Mouse (Mus musculus) embryonic facial prominence, embryonic 15.5 days (tissue): ENCODE data around the gene Crb1. TPM values are rescaled to one million over a fixed set of nuclear protein-coding genes. Genes with fewer than 3 reads are reported as not detected.
A peak's percentile ranks its signal among the peaks of the same experiment; 100 is the strongest.

ENCODE experiments used
- ATAC-seq: fragments of 200-750 bp; cut with Nextera tagmentation; 2 replicates; pipeline ENCODE4 v1.8.0; 2017; ENCODE audit warnings: low read depth, moderate TSS enrichment; ENCODE audit not compliant: insufficient number of reproducible peaks, low FRiP score, low TSS enrichment
- H3K27ac ChIP-seq: fragments of 300-500 bp; sonication (generic); replicated peaks from 2 replicates; pipeline ENCODE4 v1.5.1; 2015; ENCODE audit warnings: mild to moderate bottlenecking, inconsistent platforms
- H3K27me3 ChIP-seq: fragments of 300-500 bp; sonication (generic); 2 replicates; pipeline ENCODE4 v1.6.1; 2015; ENCODE audit warnings: inconsistent platforms
- H3K36me3 ChIP-seq: fragments of 300-500 bp; sonication (generic); 2 replicates; pipeline ENCODE4 v1.6.1; 2015; ENCODE audit warnings: mild to moderate bottlenecking, inconsistent platforms
- H3K4me1 ChIP-seq: fragments of 300-500 bp; sonication (generic); 2 replicates; pipeline ENCODE4 v1.6.1; 2015; ENCODE audit warnings: inconsistent platforms
- H3K4me2 ChIP-seq: fragments of 300-500 bp; sonication (generic); replicated peaks from 2 replicates; pipeline ENCODE4 v1.6.1; 2015; ENCODE audit warnings: mild to moderate bottlenecking, inconsistent platforms
- H3K4me3 ChIP-seq: fragments of 300-500 bp; sonication (generic); replicated peaks from 2 replicates; pipeline ENCODE4 v1.5.1; 2015; ENCODE audit warnings: mild to moderate bottlenecking, inconsistent platforms
- H3K9ac ChIP-seq: fragments of 300-500 bp; sonication (generic); 2 replicates; pipeline ENCODE4 v1.6.1; 2015; ENCODE audit warnings: inconsistent platforms
- H3K9me3 ChIP-seq: fragments of 300-500 bp; sonication (generic); replicated peaks from 2 replicates; pipeline ENCODE4 v1.6.1; 2016; ENCODE audit warnings: inconsistent platforms
- WGBS: fragments of 180-500 bp; shearing (Covaris S2); methylation state at CpG from one replicate; pipeline ENCODE4 v1.1.7; 2015; 5-methylcytosine and 5-hydroxymethylcytosine counted together
- polyA plus RNA-seq: library from polyadenylated mRNA; unstranded; fragments of >200 nt; fragmentation: Nextera tagmentation; extraction: Ambion mirVana; gene quantifications from 2 replicates; pipeline ENCODE4 v1.2.1, GENCODE M21; 2015

The Crb1 gene
- polyA plus RNA-seq, 1 experiment from 2014 or later = not detected

GRCm38 (mm10) chr1:139391747-139392146 lies 14.8 kb upstream of the Crb1 start:
- H3K4me2 ChIP-seq = no peak overlapping the region
- H3K4me3 ChIP-seq = no peak overlapping the region
- ATAC-seq = no peak
- H3K4me1 ChIP-seq = no peaks in the 10 kb centered on the region
- H3K27me3 ChIP-seq = no peaks in the 10 kb centered on the region
- 32% methylated on average over 2 of the region's 2 CpGs for WGBS
- no peaks in the 10 kb centered on the region for H3K36me3 ChIP-seq
- H3K27ac ChIP-seq = no peak overlapping the region
- H3K9me3 ChIP-seq = no peaks in the 10 kb centered on the region
- H3K9ac ChIP-seq = no peak overlapping the region

GRCm38 (mm10) chr1:139379621-139379984 lies 2.7 kb upstream of the Crb1 start:
- Histone ChIP-seq H3K4me1 (no peaks in the 10 kb centered on the region), H3K36me3 (no peaks in the 10 kb centered on the region), H3K27ac (no peak overlapping the region), H3K4me3 (no peak overlapping the region), H3K9ac (no peak overlapping the region), H3K9me3 (no peaks in the 10 kb centered on the region), H3K27me3 (no peaks in the 10 kb centered on the region), H3K4me2 (no peak overlapping the region)
- 30% methylated on average over 4 of the region's 4 CpGs for WGBS
- 0 out of 2 replicates have a peak, but pooled peaks have one; percentile 54 for ATAC-seq

GRCm38 (mm10) chr1:139378861-139379620 lies 2.1 kb upstream of the Crb1 start:
- whole genome bisulfite sequencing = 22% methylated on average over 11 of the region's 11 CpGs
- H3K4me2 ChIP-seq = no peak overlapping the region

GRCm38 (mm10) chr1:139375900-139376299 lies 1.0 kb downstream of the Crb1 start:
- Histone ChIP-seq H3K4me2 (no peak overlapping the region), H3K4me1 (no peaks in the 10 kb centered on the region), H3K9me3 (no peaks in the 10 kb centered on the region), H3K4me3 (no peak overlapping the region), H3K27me3 (no peaks in the 10 kb centered on the region), H3K27ac (no peak overlapping the region), H3K36me3 (no peaks in the 10 kb centered on the region), H3K9ac (no peak overlapping the region)
- no peak for ATAC-seq
- 34% methylated on average over 6 of the region's 6 CpGs for WGBS

More at GRCm38 (mm10) chr1:139378861-139379620, 2.1 kb upstream of the Crb1 start:
- no peak overlapping the region for H3K9ac ChIP-seq
- H3K4me3 ChIP-seq = no peak overlapping the region
- no peaks in the 10 kb centered on the region for H3K27me3 ChIP-seq
- no peaks in the 10 kb centered on the region for H3K36me3 ChIP-seq
- H3K9me3 ChIP-seq = no peaks in the 10 kb centered on the region
- H3K4me1 ChIP-seq = no peaks in the 10 kb centered on the region
- 0 out of 2 replicates have a peak, but pooled peaks have one; percentile 15 for ATAC-seq
- H3K27ac ChIP-seq = no peak overlapping the region

- no peak overlapping the region for H3K4me3 ChIP-seq
- no peak overlapping the region for H3K27ac ChIP-seq
- no peaks in the 10 kb centered on the region for H3K36me3 ChIP-seq
- no peak overlapping the region for H3K4me2 ChIP-seq
- no peaks in the 10 kb centered on the region for H3K27me3 ChIP-seq
- no peaks in the 10 kb centered on the region for H3K9me3 ChIP-seq
- WGBS = 66% methylated on average over 6 of the region's 6 CpGs
- H3K4me1 ChIP-seq = no peaks in the 10 kb centered on the region
- no peak overlapping the region for H3K9ac ChIP-seq
- no peak for ATAC-seq
These were observed 5.6 kb downstream of the Crb1 start for GRCm38 (mm10) chr1:139371341-139371740.

DNA sequence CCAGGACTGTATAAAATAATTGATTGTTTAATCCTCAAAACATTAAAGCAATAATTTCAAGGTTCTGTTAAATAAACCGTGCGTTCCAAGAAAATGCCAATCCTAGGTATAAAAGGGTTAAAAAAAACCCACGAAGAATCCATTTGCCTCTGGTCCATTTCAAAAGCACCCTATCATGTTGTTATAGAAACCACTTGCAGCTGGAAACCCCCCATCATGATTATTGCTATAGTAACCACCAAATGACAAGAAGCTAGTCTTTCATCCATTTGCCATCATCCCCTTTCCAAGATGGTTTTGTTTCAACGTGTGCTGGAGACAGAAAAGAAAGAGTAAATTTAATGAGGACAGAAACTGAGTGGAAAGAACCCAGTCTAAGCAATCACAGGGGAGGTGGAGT lies 28.3 kb downstream of the Crb1 start:
- Histone ChIP-seq H3K4me3 (no peak overlapping the region), H3K9ac (no peak overlapping the region), H3K4me2 (no peak overlapping the region), H3K9me3 (no peaks in the 10 kb centered on the region), H3K36me3 (no peaks in the 10 kb centered on the region), H3K27ac (no peak overlapping the region), H3K27me3 (no peaks in the 10 kb centered on the region), H3K4me1 (peaks cover 9% of the 10 kb centered on the region; the same call in 1 of the 2 replicates)
- WGBS = 42% methylated on average over 4 of the region's 4 CpGs
- no peak for ATAC-seq

DNA sequence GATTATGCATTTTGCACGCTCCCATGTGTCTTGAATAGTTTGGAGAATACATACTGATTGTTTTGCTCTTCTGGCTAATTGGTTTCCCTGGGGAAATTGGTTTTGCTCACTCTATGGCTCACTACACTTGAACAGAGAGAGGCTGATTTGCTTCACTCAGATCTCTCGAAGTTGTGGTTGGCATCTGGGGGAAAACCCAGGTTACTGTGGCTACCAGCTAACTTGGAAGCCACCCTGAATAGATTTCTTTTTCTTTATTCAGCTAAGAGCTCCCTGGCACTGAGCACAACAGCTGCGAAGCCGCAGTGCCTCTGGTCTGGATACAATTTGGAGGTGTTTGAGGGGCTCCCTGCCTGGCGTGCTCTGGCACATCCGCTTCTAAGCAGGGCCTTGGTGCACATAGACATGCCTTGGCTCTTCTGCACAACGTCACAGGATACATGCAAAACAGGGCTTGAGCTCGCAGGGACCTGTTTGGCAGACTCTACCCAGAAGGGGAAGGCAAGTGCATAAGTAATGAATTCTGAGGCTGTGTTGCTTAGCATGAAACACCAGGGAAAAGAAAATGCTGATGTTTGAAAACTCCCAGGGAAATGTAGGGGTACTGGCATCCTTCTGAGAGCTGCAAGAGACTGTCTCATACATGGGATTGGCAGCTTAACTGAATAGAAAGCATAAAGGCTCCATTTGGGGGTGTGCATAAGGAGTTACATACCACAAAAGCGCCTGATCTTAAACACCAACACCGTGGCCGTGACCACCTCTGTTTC lies 30.1 kb downstream of the Crb1 start:
- H3K27me3 ChIP-seq = no peaks in the 10 kb centered on the region
- ATAC-seq = peak; percentile 73
- H3K27ac ChIP-seq = no peak overlapping the region
- 41% methylated on average over 11 of the region's 11 CpGs for WGBS
- H3K9ac ChIP-seq = no peak overlapping the region
- no peak overlapping the region for H3K4me3 ChIP-seq
- no peaks in the 10 kb centered on the region for H3K36me3 ChIP-seq
- no peaks in the 10 kb centered on the region for H3K9me3 ChIP-seq
- H3K4me1 ChIP-seq = peaks cover 9% of the 10 kb centered on the region; the same call in 1 of the 2 replicates
- H3K4me2 ChIP-seq = no peak overlapping the region

DNA sequence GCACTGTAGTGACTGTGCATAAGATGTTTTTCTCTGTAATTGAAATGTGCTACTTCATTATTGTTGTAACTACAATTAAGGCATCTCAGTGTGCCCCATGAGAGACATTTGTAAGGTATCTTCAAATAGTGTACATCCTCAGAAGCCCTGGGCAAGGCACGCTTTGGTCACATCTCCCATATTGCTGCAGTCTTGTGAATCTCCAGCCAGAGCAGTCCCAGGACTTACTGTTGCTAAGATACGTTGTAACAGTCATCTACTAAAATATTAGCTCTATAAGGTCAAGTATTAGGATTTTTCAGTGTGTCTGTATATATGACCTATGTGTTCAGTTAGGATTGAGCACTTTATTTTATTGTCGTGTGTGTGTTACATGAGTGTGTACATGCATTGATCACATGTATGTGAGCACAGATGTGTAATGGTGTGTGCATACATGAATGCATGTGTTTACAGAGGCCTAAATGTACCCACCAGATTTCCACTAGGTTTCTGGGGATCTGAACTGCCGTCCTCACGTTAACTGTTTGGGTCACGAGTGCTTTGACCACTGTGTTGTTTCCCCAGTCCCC lies 30.8 kb downstream of the Crb1 start:
- H3K27ac ChIP-seq = no peak overlapping the region
- H3K4me2 ChIP-seq = no peak overlapping the region
- H3K9me3 ChIP-seq = no peaks in the 10 kb centered on the region
- H3K9ac ChIP-seq = no peak overlapping the region
- H3K4me3 ChIP-seq = no peak overlapping the region
- WGBS = 59% methylated on average over 6 of the region's 6 CpGs
- H3K4me1 ChIP-seq = peaks cover 9% of the 10 kb centered on the region; the same call in 1 of the 2 replicates
- H3K36me3 ChIP-seq = no peaks in the 10 kb centered on the region
- no peaks in the 10 kb centered on the region for H3K27me3 ChIP-seq
- ATAC-seq = no peak

DNA sequence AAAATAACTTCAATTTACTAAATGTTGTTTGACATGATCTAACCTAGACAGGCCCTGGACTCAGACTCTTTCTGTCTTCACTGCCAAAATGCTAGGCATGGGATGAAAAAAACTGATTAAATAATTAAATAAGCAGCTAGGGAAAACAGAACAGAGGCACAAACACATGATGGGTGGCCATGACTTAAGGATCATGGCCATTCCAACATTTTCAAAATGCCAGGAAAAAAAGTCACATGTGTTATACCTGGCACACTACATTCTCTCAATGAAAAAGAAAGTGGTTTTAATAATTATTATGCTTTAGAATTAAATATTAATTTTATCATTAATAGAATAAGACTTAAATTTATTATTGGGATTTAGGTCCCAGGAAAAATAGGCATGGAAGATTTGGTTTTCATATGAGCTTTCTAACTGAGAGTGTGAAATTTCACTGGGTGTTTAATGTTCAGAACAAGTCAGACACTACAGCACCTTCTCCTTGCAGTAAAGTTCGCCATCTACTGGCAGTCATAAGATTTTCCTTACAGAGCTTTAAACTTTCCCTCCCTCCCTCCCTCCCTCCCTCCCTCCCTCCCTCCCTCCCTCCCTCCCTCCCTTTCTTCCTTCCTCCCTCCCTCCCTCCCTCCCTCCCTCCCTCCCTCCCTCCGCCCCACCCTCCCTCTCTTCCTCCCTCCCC lies 36.6 kb downstream of the Crb1 start:
- H3K4me2 ChIP-seq = no peak overlapping the region
- no peaks in the 10 kb centered on the region for H3K36me3 ChIP-seq
- H3K27ac ChIP-seq = no peak overlapping the region
- ATAC-seq = no peak
- no peaks in the 10 kb centered on the region for H3K27me3 ChIP-seq
- H3K9ac ChIP-seq = no peak overlapping the region
- no peaks in the 10 kb centered on the region for H3K9me3 ChIP-seq
- no peak overlapping the region for H3K4me3 ChIP-seq
- no peaks in the 10 kb centered on the region for H3K4me1 ChIP-seq
- WGBS = 11% methylated on average over 1 of the region's 2 CpGs

- H3K9me3 ChIP-seq = no peaks in the 10 kb centered on the region
- no peaks in the 10 kb centered on the region for H3K36me3 ChIP-seq
- H3K27ac ChIP-seq = no peak overlapping the region
- ATAC-seq = no peak
- 75% methylated on average over 2 of the region's 2 CpGs for WGBS
- H3K4me3 ChIP-seq = no peak overlapping the region
- H3K4me1 ChIP-seq = no peaks in the 10 kb centered on the region
- H3K9ac ChIP-seq = no peak overlapping the region
- no peak overlapping the region for H3K4me2 ChIP-seq
- H3K27me3 ChIP-seq = no peaks in the 10 kb centered on the region
These were observed 39.9 kb downstream of the Crb1 start for GRCm38 (mm10) chr1:139336997-139337396.

DNA sequence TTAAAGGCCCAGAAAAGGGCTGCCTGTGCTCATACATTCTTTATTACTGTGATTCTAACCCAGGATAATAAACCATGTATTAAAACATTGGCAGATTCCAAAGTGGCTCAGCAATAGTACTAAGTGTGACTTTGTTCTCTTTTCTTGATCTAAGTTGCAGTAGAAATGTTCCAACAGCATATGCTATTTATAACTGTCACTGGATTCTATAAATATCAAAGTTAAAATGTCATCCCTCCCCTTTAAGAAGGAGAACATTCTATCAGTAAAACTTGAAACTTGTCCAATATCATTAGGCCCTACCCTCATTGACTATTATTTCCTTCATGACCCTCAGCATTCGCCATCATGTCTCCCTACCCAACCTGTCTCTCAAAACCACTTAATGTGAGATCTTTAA lies 48.1 kb downstream of the Crb1 start:
- Histone ChIP-seq H3K9me3 (no peaks in the 10 kb centered on the region), H3K27me3 (no peaks in the 10 kb centered on the region), H3K4me3 (no peak overlapping the region), H3K27ac (no peak overlapping the region), H3K4me2 (no peak overlapping the region), H3K9ac (no peak overlapping the region), H3K4me1 (no peaks in the 10 kb centered on the region), H3K36me3 (no peaks in the 10 kb centered on the region)
- 94% methylated on average over 1 of the region's 1 CpGs for WGBS
- ATAC-seq = no peak
